Mouse (Mus musculus) cerebellum, adult 8-10 months (tissue): ENCODE data around the gene Tead4.
A peak's percentile ranks its signal among the peaks of the same experiment; 100 is the strongest.

ENCODE experiments used
- DNase-seq: peaks from one replicate; pipeline ENCODE4 v3.0.0; 2022

Tead4 gene

GRCm38 (mm10) chr6:128288681-128289080 is 11.9 kb downstream of the Tead4 start:
- no peak for DNase-seq

- no peak for DNase-seq
Observed at GRCm38 (mm10) chr6:128285792-128286430, 14.7 kb downstream of the Tead4 start.

GRCm38 (mm10) chr6:128282126-128282525 is 18.5 kb downstream of the Tead4 start:
- DNase-seq = no peak

GRCm38 (mm10) chr6:128280472-128281145 is 20.0 kb downstream of the Tead4 start:
- DNase-seq = no peak

GRCm38 (mm10) chr6:128279608-128280007 is 21.0 kb downstream of the Tead4 start:
- no peak for DNase-seq

GRCm38 (mm10) chr6:128279099-128279498 is 21.5 kb downstream of the Tead4 start:
- DNase-seq = no peak

- no peak for DNase-seq
Observed at GRCm38 (mm10) chr6:128277132-128278085, 23.2 kb downstream of the Tead4 start.

- no peak for DNase-seq
Observed at GRCm38 (mm10) chr6:128276349-128276748, 24.3 kb downstream of the Tead4 start.

GRCm38 (mm10) chr6:128275506-128276064 is 25.0 kb downstream of the Tead4 start:
- DNase-seq = no peak

- DNase-seq = no peak
Observed at GRCm38 (mm10) chr6:128273507-128273906, 27.1 kb downstream of the Tead4 start.

- no peak for DNase-seq
Observed at GRCm38 (mm10) chr6:128272754-128273153, 27.9 kb downstream of the Tead4 start.

GRCm38 (mm10) chr6:128269850-128270249 is 30.8 kb downstream of the Tead4 start:
- no peak for DNase-seq

- DNase-seq = no peak
Observed at GRCm38 (mm10) chr6:128264870-128265526, 35.6 kb downstream of the Tead4 start.

- no peak for DNase-seq
Observed at GRCm38 (mm10) chr6:128261486-128261885, 39.1 kb downstream of the Tead4 start.

GRCm38 (mm10) chr6:128259252-128259651 is 41.4 kb downstream of the Tead4 start:
- no peak for DNase-seq

- no peak for DNase-seq
Observed at GRCm38 (mm10) chr6:128255941-128256340, 44.7 kb downstream of the Tead4 start.

- DNase-seq = no peak
Observed at GRCm38 (mm10) chr6:128255292-128255691, 45.3 kb downstream of the Tead4 start.

- no peak for DNase-seq
Observed at GRCm38 (mm10) chr6:128254551-128254950, 46.1 kb downstream of the Tead4 start.

- DNase-seq = no peak
Observed at GRCm38 (mm10) chr6:128253111-128253510, 47.5 kb downstream of the Tead4 start.

- no peak for DNase-seq
Observed at GRCm38 (mm10) chr6:128250596-128250995, 50.0 kb downstream of the Tead4 start.

- peak; percentile 55 for DNase-seq
Observed at GRCm38 (mm10) chr6:128237102-128237763, 63.4 kb downstream of the Tead4 start.

GRCm38 (mm10) chr6:128236581-128236980 is 64.0 kb downstream of the Tead4 start:
- no peak for DNase-seq
